Mouse (Mus musculus): ENCODE measurements at regions not wholly inside any gene's neighbourhood (a gene's known extent, or its start where the extent isn't known, plus 50 kb on each side); places are given as distances from the start of the nearest gene placed in this dataset.

- no peak for TF ChIP-seq CTCF (IDR thresholded peaks at IDR 0.05; ENCODE audit: borderline replicate concordance, insufficient read depth, low read length)
- no peak for TF ChIP-seq POLR2A (IDR thresholded peaks at IDR 0.05; ENCODE audit: low read depth, low read length)
Observed at GRCm38 (mm10) chr6:95999441-95999840, 113.5 kb upstream of the Fam19a1 start.

All from embryonic fibroblast, embryonic 13.5 days (primary cell).